Mouse (Mus musculus): Measurements from ENCODE around the gene Ppm1h. TPM values are rescaled to one million over a fixed set of nuclear protein-coding genes. Genes with fewer than 3 reads are reported as not detected.

The Ppm1h gene
- polyA plus RNA-seq, 1 experiment from 2014 or later: 12.2 TPM

DNA sequence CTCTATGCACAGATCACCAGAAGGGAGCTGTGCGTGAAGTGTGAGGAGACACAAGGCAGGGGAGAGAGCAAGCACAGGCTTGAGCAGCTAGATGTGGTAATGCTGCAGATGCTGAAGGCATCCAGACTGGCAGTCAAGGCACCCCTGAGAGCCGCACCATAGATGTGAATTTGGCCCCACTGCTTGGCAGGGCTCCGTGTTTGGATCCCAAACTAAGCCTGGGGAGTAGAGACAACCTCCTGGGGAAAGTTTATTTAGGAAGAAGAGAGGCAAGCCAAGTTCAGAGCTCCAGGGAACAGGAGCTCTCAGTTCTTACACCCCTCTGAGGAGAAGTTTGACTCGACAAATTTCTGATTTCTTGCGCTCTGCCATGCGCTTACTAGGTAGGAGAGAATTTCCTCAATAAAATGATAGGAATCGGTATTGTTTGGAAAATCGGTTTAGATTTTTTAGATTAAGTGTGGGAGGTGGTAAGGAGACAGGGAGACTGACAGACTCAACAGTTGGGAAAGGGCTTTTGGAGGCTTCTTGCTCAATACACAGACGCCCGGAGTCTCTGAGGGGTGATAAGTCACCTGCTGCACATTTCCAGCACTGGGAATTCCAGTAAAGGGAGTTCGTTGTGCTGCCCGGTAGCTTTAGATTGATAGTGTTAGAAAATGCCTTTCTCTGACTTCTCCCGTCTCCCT lies 89.8 kb downstream of the Ppm1h start:
- Histone ChIP-seq H3K4me1 (replicated peaks; ENCODE audit: control insufficient read depth, insufficient read depth, low read length) (no peaks in the 10 kb centered on the region), H3K4me3 (replicated peaks; ENCODE audit: low read length) (no peak overlapping the region), H3K4me2 (ENCODE audit: low read length) (no peak overlapping the region), H3K27ac (ENCODE audit: low read length) (no peak overlapping the region), H3K9me3 (ENCODE audit: control insufficient read depth, low read length) (no peaks in the 10 kb centered on the region), H3K36me3 (ENCODE audit: control insufficient read depth, insufficient read depth) (no peaks in the 10 kb centered on the region), H3K9ac (replicated peaks; ENCODE audit: low read depth, low read length) (no peak overlapping the region), H3K27me3 (replicated peaks; ENCODE audit: control insufficient read depth, insufficient read depth, low read length) (no peaks in the 10 kb centered on the region)
- 83% methylated on average over 13 of the region's 13 CpGs for WGBS
- no peak for ATAC-seq

DNA sequence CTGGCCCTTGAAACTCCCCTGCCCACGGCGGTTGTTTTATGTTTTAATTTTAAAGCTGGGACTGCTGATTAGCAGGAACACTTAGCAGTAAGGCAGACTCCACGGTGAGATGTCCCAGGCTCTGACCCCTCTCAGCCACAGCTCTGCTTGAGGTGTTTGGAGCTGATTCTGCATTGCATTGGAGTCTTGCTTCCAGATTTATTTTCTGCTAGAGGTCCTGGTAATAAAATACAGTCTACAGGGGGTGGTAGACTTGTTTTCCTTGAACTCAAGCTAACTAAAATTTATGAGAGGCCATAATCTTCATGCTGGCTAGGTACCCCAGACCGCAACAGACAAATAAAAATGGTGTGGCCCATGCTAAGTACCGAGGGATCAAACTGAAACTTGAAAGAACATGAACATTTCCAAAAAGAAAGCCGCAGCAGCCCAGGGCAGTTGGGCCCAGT lies 90.4 kb downstream of the Ppm1h start:
- Histone ChIP-seq H3K36me3 (ENCODE audit: control insufficient read depth, insufficient read depth) (no peaks in the 10 kb centered on the region), H3K9ac (replicated peaks; ENCODE audit: low read depth, low read length) (no peak overlapping the region), H3K4me3 (replicated peaks; ENCODE audit: low read length) (no peak overlapping the region), H3K4me1 (replicated peaks; ENCODE audit: control insufficient read depth, insufficient read depth, low read length) (no peaks in the 10 kb centered on the region), H3K4me2 (ENCODE audit: low read length) (no peak overlapping the region), H3K27me3 (replicated peaks; ENCODE audit: control insufficient read depth, insufficient read depth, low read length) (no peaks in the 10 kb centered on the region), H3K27ac (ENCODE audit: low read length) (no peak overlapping the region), H3K9me3 (ENCODE audit: control insufficient read depth, low read length) (no peaks in the 10 kb centered on the region)
- whole genome bisulfite sequencing: 82% methylated on average over 6 of the region's 6 CpGs
- no peak for ATAC-seq

DNA sequence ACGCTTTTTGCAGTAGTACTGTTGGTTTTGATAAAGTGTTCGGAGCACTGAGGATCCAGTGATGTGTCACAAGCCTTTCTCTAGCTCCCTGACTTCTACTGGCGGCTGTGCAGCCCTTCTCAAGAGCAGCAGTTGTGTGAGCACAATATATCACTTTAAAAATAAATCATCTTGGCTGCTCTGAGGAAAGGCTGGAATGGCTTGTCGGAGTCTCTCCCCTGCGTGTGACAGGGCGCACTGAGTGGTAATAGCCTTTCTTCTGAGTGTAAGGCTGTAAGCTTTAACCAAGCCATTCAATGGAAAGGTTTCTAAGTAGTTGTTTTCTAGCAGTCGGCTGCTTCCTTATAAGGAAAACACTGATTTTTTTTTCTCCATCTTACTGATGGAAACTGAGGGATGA lies 91.8 kb downstream of the Ppm1h start:
- Histone ChIP-seq H3K4me2 (ENCODE audit: low read length) (no peak overlapping the region), H3K9me3 (ENCODE audit: control insufficient read depth, low read length) (no peaks in the 10 kb centered on the region), H3K36me3 (ENCODE audit: control insufficient read depth, insufficient read depth) (no peaks in the 10 kb centered on the region), H3K27ac (ENCODE audit: low read length) (no peak overlapping the region), H3K4me1 (replicated peaks; ENCODE audit: control insufficient read depth, insufficient read depth, low read length) (no peaks in the 10 kb centered on the region), H3K27me3 (replicated peaks; ENCODE audit: control insufficient read depth, insufficient read depth, low read length) (no peaks in the 10 kb centered on the region), H3K9ac (replicated peaks; ENCODE audit: low read depth, low read length) (no peak overlapping the region), H3K4me3 (replicated peaks; ENCODE audit: low read length) (no peak overlapping the region)
- no peak for ATAC-seq
- 68% methylated on average over 7 of the region's 7 CpGs for WGBS

DNA sequence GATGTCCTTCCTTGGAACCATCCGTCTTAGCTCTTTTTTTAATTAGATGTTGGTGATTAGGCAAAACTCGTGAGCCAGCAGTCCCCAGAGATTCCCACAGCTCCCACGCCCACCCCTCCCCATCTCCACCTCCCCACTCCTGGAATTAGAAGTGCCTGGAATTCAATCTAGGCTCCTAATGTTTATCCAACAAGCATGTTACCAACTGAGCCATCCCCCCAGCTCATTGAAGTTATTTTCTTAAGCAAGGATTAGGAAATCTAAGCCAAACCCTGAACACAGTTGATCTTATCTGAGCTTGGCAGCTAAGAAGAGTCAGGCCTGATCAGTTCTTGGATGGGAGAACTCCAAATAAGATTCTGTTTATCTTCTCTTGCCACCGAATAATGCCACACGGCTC lies 92.4 kb downstream of the Ppm1h start:
- WGBS: 46% methylated on average over 5 of the region's 5 CpGs
- Histone ChIP-seq H3K27ac (ENCODE audit: low read length) (no peak overlapping the region; the same call in 1 of the 2 replicates), H3K4me3 (replicated peaks; ENCODE audit: low read length) (no peak overlapping the region), H3K9me3 (ENCODE audit: control insufficient read depth, low read length) (no peaks in the 10 kb centered on the region), H3K27me3 (replicated peaks; ENCODE audit: control insufficient read depth, insufficient read depth, low read length) (no peaks in the 10 kb centered on the region), H3K4me1 (replicated peaks; ENCODE audit: control insufficient read depth, insufficient read depth, low read length) (no peaks in the 10 kb centered on the region), H3K36me3 (ENCODE audit: control insufficient read depth, insufficient read depth) (no peaks in the 10 kb centered on the region), H3K9ac (replicated peaks; ENCODE audit: low read depth, low read length) (no peak overlapping the region), H3K4me2 (ENCODE audit: low read length) (no peak overlapping the region)
- ATAC-seq: no peak

DNA sequence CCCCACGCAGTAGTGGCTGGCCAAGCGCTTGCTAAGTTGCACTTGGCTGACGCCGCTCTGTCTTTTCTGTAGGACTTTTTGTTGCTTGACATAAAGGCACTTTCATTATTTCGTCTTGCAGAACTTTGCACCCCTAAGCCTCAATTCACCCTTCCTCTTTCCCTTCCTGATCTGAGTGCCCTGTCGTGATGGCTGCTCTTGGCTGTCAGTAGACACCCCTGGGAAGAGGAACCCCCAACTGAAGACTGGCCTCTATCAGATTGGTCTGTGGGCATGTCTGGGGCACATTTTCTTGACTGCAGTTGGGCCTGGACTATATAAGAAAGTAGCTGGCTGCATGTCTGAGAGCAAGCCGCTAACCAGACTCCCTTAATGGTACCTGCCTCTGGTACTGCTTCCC lies 95.6 kb downstream of the Ppm1h start:
- no peak overlapping the region for H3K4me3 ChIP-seq (replicated peaks; ENCODE audit: low read length)
- no peaks in the 10 kb centered on the region for H3K36me3 ChIP-seq (ENCODE audit: control insufficient read depth, insufficient read depth)
- H3K9me3 ChIP-seq (ENCODE audit: control insufficient read depth, low read length): no peaks in the 10 kb centered on the region
- no peaks in the 10 kb centered on the region for H3K27me3 ChIP-seq (replicated peaks; ENCODE audit: control insufficient read depth, insufficient read depth, low read length)
- H3K9ac ChIP-seq (replicated peaks; ENCODE audit: low read depth, low read length): no peak overlapping the region
- no peak for ATAC-seq
- 75% methylated on average over 7 of the region's 7 CpGs for WGBS
- no peaks in the 10 kb centered on the region for H3K4me1 ChIP-seq (replicated peaks; ENCODE audit: control insufficient read depth, insufficient read depth, low read length)
- H3K4me2 ChIP-seq (ENCODE audit: low read length): no peak overlapping the region
- no peak overlapping the region for H3K27ac ChIP-seq (ENCODE audit: low read length)

DNA sequence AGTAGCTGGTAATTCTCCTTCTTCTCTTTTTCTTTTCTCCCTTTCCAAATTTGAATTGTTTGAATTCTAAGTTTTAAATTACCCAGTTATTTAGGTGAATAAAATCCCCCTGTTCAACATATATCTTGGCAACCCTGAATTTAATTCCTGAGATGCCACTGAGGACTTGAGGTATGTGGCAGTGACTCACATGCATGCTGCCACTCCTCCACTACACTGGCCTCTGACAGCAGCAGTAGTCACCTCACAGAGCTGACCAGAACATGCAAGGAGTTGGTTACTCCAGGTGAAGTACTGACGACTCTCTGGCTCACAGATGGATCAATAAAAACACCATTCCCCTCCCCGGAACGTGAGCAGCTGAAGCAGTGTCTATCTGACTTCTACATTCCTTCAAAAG lies 98.9 kb downstream of the Ppm1h start:
- Histone ChIP-seq H3K27ac (ENCODE audit: low read length) (no peak overlapping the region), H3K36me3 (ENCODE audit: control insufficient read depth, insufficient read depth) (no peaks in the 10 kb centered on the region), H3K9me3 (ENCODE audit: control insufficient read depth, low read length) (no peaks in the 10 kb centered on the region), H3K4me1 (replicated peaks; ENCODE audit: control insufficient read depth, insufficient read depth, low read length) (no peaks in the 10 kb centered on the region), H3K4me3 (replicated peaks; ENCODE audit: low read length) (no peak overlapping the region), H3K9ac (replicated peaks; ENCODE audit: low read depth, low read length) (no peak overlapping the region), H3K4me2 (ENCODE audit: low read length) (no peak overlapping the region), H3K27me3 (replicated peaks; ENCODE audit: control insufficient read depth, insufficient read depth, low read length) (no peaks in the 10 kb centered on the region)
- 74% methylated on average over 3 of the region's 3 CpGs for WGBS
- no peak for ATAC-seq

DNA sequence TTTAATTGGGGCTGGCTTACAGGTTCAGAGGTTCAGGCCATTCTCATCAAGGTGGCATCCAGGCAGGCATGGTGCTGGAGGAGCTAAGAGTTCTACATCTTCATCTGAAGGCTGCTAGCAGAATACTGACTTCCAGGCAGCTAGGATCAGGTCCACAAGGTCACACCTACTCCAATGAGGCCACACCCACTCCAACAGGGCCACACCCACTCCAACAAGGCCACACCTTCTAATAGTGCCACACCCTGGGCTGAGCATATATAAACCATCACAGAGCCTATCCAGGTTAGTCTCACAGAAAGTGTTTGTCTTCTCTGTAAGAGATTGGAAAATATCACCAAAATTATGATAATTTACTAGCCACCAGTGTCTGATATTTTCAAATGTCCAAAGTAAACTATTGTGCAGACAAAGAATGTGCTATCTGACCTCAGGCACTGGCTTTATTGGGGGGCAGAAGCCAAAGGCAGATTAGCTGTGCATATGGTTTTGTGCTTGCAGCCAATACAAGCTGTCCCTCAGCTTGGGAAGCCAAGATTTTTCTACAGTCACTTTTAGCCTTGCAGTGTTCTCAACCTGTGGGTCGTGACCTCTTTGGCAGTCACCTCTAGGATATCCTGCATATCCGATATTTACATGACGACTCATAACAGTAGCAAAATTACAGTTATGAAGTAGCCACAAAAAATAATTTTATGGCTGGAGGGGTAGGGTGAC lies 99.5 kb downstream of the Ppm1h start:
- Histone ChIP-seq H3K4me1 (replicated peaks; ENCODE audit: control insufficient read depth, insufficient read depth, low read length) (no peaks in the 10 kb centered on the region), H3K9me3 (ENCODE audit: control insufficient read depth, low read length) (no peaks in the 10 kb centered on the region), H3K36me3 (ENCODE audit: control insufficient read depth, insufficient read depth) (no peaks in the 10 kb centered on the region), H3K4me3 (replicated peaks; ENCODE audit: low read length) (no peak overlapping the region), H3K9ac (replicated peaks; ENCODE audit: low read depth, low read length) (no peak overlapping the region), H3K27me3 (replicated peaks; ENCODE audit: control insufficient read depth, insufficient read depth, low read length) (no peaks in the 10 kb centered on the region), H3K4me2 (ENCODE audit: low read length) (no peak overlapping the region), H3K27ac (ENCODE audit: low read length) (no peak overlapping the region)
- no peak for ATAC-seq
- 89% methylated on average over 3 of the region's 3 CpGs for WGBS

DNA sequence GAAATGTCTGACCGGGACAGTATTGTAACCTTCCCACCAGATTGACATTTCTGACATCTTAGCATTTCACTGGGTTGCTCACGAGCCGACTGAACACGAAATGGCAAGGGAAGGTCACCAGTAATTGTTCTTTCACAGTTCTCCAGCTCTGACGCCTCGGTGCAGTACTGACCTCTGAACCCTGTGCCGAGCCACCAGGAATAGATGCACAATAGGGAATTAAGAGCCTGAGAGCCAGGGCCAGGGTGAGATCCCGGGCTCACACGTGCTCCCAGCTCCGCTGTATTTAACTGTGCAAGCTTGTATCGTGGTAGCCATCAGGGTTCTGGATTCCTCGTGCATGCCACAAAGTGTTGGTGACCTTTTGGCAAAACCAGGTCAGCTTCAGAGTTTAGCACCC lies 100.8 kb downstream of the Ppm1h start:
- Histone ChIP-seq H3K27ac (ENCODE audit: low read length) (no peak overlapping the region), H3K4me1 (replicated peaks; ENCODE audit: control insufficient read depth, insufficient read depth, low read length) (no peaks in the 10 kb centered on the region), H3K4me3 (replicated peaks; ENCODE audit: low read length) (no peak overlapping the region), H3K9ac (replicated peaks; ENCODE audit: low read depth, low read length) (no peak overlapping the region), H3K27me3 (replicated peaks; ENCODE audit: control insufficient read depth, insufficient read depth, low read length) (no peaks in the 10 kb centered on the region), H3K4me2 (ENCODE audit: low read length) (no peak overlapping the region), H3K9me3 (ENCODE audit: control insufficient read depth, low read length) (no peaks in the 10 kb centered on the region), H3K36me3 (ENCODE audit: control insufficient read depth, insufficient read depth) (no peaks in the 10 kb centered on the region)
- WGBS: 20% methylated on average over 12 of the region's 12 CpGs
- ATAC-seq: no peak

DNA sequence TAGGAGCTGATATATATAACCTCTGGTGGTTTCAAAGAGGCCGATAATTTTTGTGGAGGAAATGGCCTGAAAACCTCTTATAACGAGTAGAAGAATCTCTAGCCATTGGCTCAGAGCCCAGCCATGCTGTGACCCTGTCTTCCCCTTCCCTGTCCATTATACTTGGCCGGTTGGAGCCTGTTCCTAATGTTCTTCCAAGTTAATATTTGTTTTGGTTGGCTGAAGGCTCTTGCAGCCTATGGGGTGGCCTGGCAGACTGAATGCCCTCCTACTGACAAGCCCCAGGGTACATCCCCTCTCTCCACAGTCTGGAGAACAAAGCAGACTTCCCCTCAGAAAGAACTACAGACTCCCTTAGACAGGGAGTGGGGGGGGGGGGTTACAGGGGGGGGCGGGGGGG lies 104.2 kb downstream of the Ppm1h start:
- 0 out of 2 replicates have a peak, but pooled peaks have one; percentile 33 for ATAC-seq
- H3K9me3 ChIP-seq (ENCODE audit: control insufficient read depth, low read length): no peaks in the 10 kb centered on the region
- no peaks in the 10 kb centered on the region for H3K36me3 ChIP-seq (ENCODE audit: control insufficient read depth, insufficient read depth)
- WGBS: 25% methylated on average over 3 of the region's 4 CpGs
- no peaks in the 10 kb centered on the region for H3K27me3 ChIP-seq (replicated peaks; ENCODE audit: control insufficient read depth, insufficient read depth, low read length)
- H3K27ac ChIP-seq (ENCODE audit: low read length): no peak overlapping the region
- H3K4me1 ChIP-seq (replicated peaks; ENCODE audit: control insufficient read depth, insufficient read depth, low read length): no peaks in the 10 kb centered on the region
- H3K4me2 ChIP-seq (ENCODE audit: low read length): no peak overlapping the region
- H3K9ac ChIP-seq (replicated peaks; ENCODE audit: low read depth, low read length): no peak overlapping the region
- H3K4me3 ChIP-seq (replicated peaks; ENCODE audit: low read length): no peak overlapping the region

All from forebrain, embryonic 16.5 days (tissue).